Mouse (Mus musculus) MEL (cell line): Measurements from ENCODE around the gene Cfh.

Source experiments
- CHD2 ChIP-seq: IDR thresholded peaks from 2 replicates; pipeline ENCODE4 v1.6.1; 2011; ENCODE audit warnings: low read length, improper control_type of control experiment
- CTCF ChIP-seq, 3 experiments: IDR thresholded peaks in 2 of 3; conservative IDR thresholded peaks in 1 of 3; 2 replicates each; pipeline ENCODE4 v1.5.1; 2011 to 2012; ENCODE audit warnings: low read length in 3 of 3, low read depth in 2 of 3, mild to moderate bottlenecking in 2 of 3, improper control_type of control experiment in 1 of 3, inconsistent platforms in 1 of 3, mixed read lengths in 1 of 3, moderate library complexity in 1 of 3; ENCODE audit not compliant: control insufficient read depth in 1 of 3, insufficient read depth in 1 of 3, poor library complexity in 1 of 3, severe bottlenecking in 1 of 3
- EP300 ChIP-seq, 2 experiments: IDR thresholded peaks; 2 replicates each; pipeline ENCODE4 v1.6.1; 2011; ENCODE audit warnings: improper control_type of control experiment in 2 of 2, low read length in 2 of 2, low read depth in 1 of 2, mild to moderate bottlenecking in 1 of 2
- ETS1 ChIP-seq: IDR thresholded peaks from 2 replicates; pipeline ENCODE4 v1.6.1; 2012; ENCODE audit warnings: low read depth, mild to moderate bottlenecking, inconsistent platforms, low read length, improper control_type of control experiment, moderate library complexity
- GATA1 ChIP-seq: IDR thresholded peaks from 2 replicates; pipeline ENCODE4 v1.6.1; 2011; ENCODE audit warnings: low read depth, low read length, improper control_type of control experiment
- JUND ChIP-seq: IDR thresholded peaks from 2 replicates; pipeline ENCODE4 v1.6.1; 2011; ENCODE audit warnings: low read depth, mild to moderate bottlenecking, improper control_type of control experiment, low read length
- MYC ChIP-seq: IDR thresholded peaks from 2 replicates; pipeline ENCODE4 v1.6.1; 2011; ENCODE audit warnings: low read depth, mild to moderate bottlenecking, low read length, improper control_type of control experiment, moderate library complexity
- USF1 ChIP-seq: IDR thresholded peaks from 2 replicates; pipeline ENCODE4 v1.6.1; 2014; ENCODE audit warnings: low read depth, mild to moderate bottlenecking, inconsistent platforms, low read length, improper control_type of control experiment, moderate library complexity
- ZMIZ1 ChIP-seq: IDR thresholded peaks from 2 replicates; pipeline ENCODE4 v1.6.1; 2012; ENCODE audit warnings: low read depth, mild to moderate bottlenecking, inconsistent platforms, low read length, improper control_type of control experiment, moderate library complexity

- TF ChIP-seq JUND (no peak), GATA1 (no peak), CTCF (IDR thresholded peaks at IDR 0.05 in 2 of 3, conservative IDR thresholded peaks at IDR 0.05 in 1 of 3; ENCODE audit: control insufficient read depth in 1 of 3, insufficient read depth in 1 of 3, low read depth in 2 of 3, low read length in 3 of 3, poor library complexity in 1 of 3, severe bottlenecking in 1 of 3) (no peak), CHD2 (no peak), MYC (no peak), USF1 (no peak), ZMIZ1 (no peak), EP300 (IDR thresholded peaks at IDR 0.05; ENCODE audit: low read depth in 1 of 2, low read length in 2 of 2) (no peak), ETS1 (no peak)
Measured at GRCm38 (mm10) chr1:140225221-140225620, 41.7 kb upstream of the Cfh start.
